Mouse (Mus musculus): Measurements from ENCODE around the gene Myh9. TPM values are rescaled to one million over a fixed set of nuclear protein-coding genes. Genes with fewer than 3 reads are reported as not detected.
"Not testable (repeated sequence)": the region's sequence is repeated elsewhere in the genome, so short reads cannot be mapped to it uniquely, and the experiment has no call there.

Myh9 gene
- polyA plus RNA-seq, 1 experiment, result 95.0 TPM

DNA sequence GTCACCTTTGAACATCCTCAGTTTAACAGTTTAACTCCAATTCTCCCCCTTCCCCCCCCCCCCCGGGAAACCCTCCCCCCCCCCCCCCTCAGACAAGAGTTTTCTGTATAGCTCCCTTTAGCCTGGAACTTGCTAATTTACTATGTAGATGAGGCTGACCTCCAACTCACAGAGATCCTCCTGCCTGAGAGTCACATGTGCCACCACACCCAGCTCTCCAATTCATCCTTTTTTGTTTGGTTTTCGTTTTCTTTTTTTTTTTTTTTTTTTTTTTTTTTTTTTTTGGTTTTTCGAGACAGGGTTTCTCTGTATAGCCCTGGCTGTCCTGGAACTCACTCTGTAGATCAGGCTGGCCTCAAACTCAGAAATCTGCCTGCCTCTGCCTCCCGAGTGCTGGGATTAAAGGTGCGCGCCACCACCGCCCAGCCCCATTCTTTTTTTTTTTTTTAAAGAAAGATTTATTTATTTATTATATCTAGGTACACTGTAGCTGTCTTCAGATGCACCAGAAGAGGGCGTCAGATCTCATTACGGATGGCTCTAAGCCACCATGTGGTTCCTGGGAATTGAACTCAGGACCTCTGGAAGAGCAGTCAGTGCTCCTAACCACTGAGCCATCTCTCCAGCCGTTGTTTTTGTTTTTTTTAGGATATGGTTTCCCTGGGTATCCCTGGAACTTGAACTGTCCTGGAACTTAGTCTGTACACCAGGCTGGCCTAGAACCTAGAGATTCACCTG is 25.4 kb upstream of the Myh9 start:
- not testable (repeated sequence) for DNase-seq (ENCODE audit: low spot score)

DNA sequence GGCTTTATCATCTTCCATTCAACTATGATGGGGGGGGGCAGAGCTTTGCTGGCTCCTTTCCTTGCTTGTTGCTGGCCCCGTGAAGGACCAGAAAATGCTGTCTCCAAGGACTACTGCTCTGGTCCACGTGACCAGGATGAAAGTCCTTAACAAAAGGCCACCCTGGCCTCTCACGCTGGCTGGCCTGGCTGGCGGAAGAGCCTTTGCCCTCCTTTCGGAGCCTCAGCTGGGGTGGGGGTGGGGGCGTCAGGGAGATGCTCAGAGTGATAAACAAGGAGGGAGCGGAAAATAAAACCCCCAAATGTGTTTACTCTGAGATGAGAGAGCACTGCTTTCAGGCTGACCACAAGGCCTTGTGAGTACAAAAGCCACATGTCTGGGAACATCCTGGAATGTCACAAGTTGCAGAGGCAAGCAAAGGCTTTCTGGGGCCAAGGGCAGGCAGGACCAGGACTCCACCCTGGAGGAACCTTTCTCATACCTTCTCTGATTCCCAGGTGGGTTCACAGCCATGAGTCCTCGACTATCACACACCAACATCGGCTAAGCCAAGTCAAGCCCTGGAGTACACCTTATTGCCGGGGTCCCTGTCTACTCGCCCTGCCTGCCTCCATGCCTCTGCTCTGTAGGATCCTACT is 24.7 kb upstream of the Myh9 start:
- DNase-seq (ENCODE audit: low spot score), result no peak

DNA sequence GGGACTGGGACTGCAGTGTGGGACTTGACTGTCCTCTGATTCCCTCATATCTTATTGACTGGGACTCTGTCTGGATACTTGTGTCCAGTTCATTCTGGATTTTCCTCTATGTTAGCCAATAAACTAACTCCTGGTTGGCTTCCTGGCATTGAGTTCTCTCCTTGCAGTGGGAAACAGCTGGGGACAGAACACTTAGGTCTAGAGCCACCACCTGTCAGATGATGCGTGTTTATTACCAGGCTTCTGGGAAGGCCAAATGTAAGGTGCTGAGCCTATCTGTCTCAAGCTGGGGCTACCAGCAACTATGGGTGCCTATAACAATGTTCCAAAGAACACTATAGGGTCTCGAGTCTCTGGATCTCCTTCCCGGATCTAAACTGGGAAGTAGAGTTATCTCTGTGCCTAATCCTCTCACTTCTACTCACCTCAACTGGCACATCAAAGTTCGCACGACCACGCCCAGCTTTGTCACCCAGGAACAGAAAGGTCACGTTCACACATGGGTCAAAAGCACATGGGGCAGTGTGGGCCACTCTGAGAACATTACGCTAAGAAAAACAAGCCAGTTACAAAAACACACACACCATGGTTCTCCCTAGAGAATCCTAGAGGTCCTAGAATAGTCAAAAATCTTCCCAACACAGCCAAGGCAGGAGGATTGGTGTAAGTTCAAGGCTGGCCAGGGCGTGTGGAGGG is 22.2 kb upstream of the Myh9 start:
- no peak for DNase-seq (ENCODE audit: low spot score)

DNA sequence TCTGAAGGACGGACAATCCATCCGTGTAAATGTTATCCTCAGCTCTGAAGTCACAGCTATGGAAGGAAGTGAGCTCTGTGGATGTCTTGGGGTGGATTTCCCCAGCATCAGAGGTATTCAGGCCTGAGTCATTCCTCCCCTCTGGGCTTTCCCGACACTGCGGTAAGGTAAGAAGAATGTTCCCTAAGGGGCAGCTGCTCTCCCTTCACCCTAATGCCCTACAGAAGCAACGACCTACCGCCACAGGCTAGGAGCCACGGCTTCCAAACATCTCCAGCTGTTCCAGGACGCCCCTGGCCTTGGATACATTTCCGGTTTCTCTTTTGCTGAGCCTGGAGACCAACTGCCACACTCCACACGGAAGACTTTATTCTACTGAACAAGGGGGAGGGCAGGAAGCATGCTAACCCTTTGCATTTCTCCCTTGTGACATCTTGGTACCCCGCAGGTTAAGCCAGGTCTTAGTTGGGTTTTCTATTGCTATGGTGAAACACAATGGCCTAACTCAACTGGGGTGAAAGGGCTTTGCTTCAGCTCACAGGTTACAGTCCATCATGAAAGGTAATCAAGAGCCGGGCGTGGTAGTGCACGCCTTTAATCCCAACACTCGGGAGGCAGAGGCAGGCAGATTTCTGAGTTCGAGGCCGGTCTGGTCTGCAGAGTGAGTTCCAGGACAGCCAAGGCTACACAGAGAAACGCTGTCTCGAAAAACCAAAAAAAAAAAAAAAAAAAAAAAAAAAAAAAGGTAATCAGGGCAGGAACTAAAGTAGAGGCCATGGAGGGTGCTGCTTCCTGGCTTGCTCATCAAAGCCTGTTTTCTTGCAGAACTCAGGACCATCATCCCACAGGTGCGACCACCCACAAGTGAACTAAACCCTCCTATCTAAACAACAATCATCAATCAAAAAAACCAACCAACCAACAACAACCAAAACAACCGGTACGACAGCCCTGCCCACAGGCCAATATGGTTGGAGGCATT is 21.3 kb upstream of the Myh9 start:
- no peak for DNase-seq (ENCODE audit: low spot score)

DNA sequence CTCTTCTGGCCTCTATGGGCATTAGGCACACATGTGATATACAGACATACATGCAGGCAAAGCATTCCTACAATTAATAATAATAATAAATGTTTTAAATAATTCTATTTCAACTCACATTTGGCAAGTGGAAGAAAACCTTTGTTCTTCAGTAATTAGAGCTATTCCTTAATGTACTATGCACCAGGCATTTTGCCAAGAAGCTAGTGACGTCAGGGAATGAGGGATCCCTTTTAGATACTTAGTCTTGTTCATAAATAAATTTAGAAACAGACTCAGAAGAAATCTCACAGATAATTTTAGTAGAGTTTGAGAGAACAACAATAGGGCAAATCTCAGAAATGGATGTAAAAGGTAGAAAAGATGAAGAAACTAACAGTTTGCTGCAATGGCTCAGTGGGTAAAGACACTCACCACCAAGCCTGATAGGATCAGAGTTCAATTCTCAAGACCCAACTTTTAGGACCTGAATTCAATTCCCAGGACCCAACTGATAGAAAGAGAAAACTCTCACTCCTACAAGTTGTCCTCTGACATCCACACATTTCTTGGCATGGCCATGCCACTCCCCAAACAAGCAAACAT is 18.2 kb upstream of the Myh9 start:
- no peak for DNase-seq (ENCODE audit: low spot score)

DNA sequence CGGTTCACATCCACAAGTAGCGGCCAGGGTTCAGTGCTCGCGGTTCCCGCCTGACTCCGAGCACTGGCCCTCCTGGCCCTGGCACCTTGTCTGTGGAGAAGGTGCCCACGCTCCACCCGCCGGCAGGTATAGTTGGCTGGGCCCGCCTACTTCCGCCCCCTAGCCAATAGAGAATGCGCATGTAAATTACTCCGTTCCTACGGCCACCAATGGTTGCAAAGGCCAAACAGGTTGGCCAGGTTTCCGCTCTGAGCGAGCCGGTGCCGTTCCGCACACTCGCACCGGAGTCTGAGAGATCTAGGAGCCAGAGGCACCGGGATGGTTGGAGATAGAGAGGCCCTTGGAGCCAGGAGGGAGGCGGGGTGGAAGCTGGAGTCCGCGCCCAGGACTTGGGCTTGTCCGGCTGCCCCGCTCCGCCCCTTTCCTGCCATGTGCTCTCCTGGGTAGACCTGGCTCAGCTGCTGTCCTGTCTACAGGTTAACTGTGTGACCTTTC is 15.7 kb upstream of the Myh9 start:
- peak; percentile 68 for DNase-seq (ENCODE audit: low spot score)

DNA sequence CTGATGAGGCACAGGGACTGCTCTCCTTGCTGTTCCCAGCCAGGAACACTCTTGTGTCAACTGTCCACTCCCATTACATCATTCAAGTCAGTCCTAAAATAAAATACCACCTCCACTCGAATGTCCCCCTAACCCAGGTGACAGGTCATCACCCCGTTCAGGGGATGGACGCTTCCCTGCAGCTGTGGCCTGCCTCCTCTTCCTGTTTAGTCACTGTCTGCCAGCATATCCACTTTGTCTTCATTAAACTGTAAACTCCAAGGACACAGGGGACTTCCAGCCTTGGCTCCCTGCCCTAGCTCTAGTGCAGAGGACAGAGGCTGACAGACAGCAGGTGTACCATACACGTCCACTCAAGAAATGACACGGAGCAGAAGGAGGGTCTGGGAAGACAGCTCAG is 14.6 kb upstream of the Myh9 start:
- no peak for DNase-seq (ENCODE audit: low spot score)

DNA sequence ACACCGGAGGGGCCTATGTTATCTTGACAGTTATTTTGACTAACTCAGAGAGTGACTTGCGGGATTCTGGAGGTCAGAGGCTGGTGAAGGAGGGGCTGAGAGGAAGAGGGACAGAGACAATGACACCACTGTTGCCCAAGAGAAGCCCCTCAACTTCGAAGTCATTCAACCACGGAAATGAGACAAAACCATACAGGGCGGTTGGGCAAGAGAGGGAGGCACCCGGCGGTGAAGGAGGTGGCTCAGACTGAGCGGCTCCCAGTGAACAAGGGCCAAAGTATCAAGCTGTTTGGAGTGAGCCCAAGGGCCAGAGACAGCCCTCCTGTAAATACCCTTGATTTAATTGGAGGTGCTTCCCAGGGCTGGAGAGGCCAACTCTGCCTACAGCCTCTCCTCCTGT is 13.3 kb upstream of the Myh9 start:
- DNase-seq (ENCODE audit: low spot score), result no peak

DNA sequence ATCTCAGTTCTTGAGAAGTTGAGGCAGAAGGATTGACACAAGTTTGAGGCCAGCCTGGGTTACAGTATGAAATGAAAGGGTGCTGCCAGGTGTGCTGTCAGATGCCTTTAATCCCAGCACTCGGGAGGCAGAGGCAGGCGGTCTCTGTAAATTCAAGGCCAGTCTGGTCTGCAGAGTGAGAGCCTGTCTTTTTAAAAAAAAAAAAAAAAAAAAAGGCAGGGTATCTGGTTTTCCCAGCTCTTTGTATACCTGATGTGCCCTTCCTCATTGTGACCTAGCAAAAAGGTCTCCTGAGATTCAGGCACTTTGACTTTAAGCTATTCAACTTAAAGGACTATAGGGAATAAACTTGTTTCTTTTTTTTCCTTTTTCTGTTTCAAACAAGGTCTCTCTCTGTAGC is 10.0 kb upstream of the Myh9 start:
- DNase-seq (ENCODE audit: low spot score), result no peak

DNA sequence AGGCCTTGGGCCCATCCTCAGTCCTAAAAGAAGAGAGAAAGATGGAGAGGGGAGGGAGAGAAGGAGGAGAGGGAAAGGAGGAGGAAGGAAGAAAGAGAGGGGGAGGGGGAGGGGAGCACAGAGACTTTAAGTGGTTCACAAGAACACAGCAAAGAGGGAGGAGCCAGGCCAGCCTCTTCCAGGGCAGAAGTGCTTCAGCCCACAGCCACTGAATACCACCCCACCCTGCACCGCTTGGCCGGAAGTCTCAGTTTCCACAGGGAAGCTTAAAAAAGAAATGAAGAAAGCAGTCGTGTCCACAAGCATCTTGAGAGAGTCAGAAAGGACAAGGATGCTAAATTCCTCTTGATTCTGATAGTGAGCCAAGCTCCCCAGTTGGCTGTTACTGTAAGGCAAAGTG is 9.2 kb upstream of the Myh9 start:
- DNase-seq (ENCODE audit: low spot score), result no peak

DNA sequence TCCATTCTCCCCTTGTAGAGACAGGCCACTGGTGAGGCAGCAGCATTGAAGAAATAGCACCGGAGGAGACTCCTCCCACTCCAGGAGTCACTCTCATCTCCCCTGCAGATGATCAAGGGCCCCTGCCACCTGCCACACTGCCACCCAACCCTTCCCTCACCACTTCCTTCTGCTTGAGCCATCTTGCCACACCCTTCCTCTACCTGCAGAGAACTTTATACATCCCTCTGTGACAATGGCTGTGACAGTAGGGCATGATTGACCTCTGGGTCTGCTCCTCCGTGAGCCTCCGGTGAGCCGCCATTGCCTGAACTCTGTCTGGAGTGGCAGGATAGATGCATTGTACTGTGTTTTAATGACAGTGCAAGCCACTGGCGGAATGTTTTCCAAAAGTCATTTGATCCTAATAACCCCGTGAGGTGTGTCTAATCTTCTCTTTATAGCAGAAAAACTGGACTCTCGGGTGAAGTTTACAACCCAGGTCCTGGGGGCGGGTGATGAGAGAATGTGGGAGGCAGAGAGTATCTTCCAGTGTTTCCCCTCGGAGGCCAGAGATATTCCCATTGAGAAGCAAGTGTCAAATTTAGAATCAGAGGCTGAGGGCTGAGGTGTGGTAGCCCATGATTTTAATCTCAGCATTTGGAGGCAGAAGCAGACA is 7.7 kb upstream of the Myh9 start:
- DNase-seq (ENCODE audit: low spot score), result no peak

DNA sequence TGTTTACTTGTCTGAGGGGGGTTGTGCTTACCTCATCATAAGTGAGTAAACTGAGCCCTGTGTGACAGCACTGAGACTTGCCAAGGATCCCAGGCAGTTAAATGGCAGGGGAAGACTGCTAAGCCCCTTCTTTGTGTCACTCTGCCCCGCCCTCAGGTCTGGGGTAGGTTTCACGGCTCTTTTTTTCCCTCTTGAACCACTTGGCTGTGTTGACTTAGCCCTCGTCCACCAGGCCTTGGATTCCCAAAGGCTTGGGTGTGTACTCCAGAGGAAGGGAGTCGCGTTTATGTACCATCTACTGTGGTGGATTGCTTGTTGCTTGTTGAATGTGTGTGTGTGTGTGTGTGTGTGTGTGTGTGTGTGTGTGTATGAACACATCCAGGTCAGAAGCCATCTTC is 7.1 kb upstream of the Myh9 start:
- no peak for DNase-seq (ENCODE audit: low spot score)

DNA sequence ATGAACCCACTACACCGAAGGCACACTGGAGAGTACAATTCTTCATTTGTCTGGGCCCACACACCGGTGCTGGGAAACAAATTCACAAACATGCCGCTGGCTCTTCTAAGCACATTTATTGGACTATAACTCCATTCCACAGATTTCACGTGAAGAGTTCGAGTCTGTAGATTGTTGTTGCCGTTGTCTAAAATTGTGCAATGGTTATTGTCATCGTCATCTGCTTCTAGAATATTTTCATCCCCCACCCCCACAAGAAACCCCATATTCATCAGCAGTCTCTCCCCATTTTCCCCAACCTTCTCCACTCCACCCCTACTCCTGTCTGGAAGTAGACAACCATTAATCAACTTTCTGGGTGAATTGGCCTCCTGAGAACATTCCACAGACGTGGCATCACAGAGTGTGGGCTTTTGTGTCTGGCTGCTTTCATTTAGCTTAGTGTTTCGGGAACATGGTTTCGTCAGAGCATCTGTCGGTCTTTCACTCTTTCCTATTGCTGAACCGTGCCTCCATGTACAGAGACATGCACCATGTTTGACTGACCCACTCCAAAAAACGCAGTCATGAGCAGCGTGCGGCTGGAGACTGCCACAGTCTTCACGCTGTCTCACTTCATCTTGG is 6.6 kb upstream of the Myh9 start:
- no peak for DNase-seq (ENCODE audit: low spot score)

DNA sequence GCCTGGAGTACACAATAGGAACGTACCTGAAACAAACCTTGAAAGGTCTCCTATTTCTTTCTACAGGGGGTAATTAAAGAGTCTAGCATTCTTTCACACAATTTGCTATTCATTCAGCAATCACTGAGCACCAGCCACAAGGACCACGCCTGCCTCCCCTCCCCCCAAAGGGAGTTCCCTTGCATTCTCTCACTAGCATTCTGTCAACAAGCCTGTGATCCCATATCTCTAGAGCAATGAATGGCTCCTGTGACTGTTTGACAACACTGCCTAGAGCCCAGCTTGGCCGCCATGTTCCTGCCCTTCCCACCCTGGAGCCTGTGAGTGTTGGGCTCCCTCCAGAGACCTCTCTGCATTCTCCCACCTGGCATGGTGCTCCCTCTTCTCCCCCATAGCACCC is 5.9 kb upstream of the Myh9 start:
- DNase-seq (ENCODE audit: low spot score), result no peak

DNA sequence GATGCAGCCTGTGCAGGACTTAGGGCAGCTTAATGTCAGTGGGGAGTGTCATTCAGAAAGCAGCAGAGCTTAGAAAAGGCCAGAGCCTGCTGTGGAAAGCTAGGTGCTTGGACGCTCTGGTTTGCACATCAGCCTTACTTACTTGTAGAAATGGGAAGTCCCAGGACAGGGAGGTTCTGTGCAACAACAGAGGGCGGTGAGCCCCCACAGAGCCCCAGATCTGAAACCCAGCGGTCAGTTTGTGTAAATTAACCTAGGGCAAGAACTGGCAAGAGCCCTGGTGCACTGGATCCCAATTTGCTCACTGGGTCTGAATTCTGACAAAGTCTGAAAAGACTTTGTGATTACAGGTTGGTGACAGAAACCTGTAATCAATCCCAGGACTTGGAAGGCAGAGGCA is 5.1 kb upstream of the Myh9 start:
- no peak for DNase-seq (ENCODE audit: low spot score)

DNA sequence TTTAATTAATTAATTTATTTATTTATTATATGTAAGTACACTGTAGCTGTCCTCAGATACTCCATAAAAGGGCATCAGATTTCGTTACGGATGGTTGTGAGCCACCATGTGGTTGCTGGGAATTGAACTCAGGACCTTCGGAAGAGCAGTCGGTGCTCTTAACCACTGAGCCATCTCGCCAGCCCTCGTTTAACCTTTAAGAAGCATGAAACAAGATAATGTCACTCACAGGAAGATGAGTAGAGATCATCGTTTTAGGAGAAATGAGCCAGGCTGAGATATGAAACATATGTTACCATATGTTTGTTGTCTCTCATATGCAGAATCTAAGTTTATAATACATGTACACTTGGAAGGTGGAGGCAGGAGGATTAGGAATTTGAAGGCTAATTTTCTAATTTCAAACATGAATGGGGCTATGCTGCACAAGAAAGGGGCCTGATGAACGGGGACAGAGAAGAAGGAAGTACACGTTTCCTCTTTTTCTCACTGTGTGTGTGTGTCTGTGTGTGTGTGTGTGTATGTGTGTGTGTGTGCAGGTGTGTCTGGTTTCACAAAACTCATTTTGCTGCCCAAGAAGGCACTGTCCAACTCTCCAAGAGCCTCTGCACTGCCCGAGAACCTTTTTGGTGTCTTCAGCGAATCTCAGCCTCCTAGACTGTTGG is 4.1 kb upstream of the Myh9 start:
- not testable (repeated sequence) for DNase-seq (ENCODE audit: low spot score)

DNA sequence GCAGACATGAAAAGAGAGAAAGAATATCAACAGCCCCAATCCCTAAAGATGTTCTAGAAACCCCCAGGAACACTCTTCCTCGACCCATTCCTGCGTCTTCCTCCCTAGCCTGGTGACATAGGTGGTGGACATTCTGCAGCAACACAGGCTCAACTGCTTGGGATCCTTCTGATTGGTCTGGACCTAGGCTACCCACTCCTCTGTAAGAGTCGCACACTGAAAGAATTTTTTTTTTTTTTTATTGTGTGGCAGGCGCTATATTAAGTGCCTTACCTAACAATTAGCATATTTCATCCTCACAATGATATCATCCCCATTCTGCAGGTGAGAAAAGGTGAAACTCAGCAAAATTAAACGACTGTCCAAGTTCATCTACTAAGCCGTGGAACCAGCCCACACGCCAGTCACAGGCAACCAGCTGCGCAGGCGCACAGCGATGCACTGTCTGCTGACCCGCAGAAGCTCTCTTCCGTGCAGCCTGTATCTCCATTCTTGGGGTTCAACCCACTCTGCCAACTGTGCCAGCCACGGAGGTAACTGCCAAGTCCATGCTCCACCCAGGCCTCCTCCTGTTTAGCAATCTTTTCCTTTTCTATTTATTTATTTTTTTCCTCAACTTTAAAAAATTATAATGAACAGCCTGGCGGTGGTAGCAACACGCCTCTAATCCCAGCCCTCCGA is 3.1 kb upstream of the Myh9 start:
- no peak for DNase-seq (ENCODE audit: low spot score)

DNA sequence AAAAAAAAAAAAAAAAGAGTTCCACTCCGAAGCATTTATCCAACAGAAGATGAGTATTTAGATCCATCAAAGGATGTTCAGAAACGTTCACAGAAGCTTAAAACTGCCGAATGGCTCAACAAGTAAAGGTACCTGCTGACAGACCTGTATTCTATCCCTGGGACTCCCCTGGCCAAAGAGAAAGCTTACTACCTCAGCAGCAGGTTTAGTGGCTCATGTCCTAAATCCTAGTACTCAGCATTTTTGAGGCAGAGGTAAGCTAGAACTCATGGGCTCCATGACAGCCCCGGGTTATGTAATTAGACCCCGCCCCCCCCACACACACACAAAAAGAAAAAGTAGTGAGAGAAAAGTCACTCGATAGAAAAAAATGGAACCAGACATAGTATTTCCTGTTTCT is 2.1 kb upstream of the Myh9 start:
- DNase-seq (ENCODE audit: low spot score), result no peak

DNA sequence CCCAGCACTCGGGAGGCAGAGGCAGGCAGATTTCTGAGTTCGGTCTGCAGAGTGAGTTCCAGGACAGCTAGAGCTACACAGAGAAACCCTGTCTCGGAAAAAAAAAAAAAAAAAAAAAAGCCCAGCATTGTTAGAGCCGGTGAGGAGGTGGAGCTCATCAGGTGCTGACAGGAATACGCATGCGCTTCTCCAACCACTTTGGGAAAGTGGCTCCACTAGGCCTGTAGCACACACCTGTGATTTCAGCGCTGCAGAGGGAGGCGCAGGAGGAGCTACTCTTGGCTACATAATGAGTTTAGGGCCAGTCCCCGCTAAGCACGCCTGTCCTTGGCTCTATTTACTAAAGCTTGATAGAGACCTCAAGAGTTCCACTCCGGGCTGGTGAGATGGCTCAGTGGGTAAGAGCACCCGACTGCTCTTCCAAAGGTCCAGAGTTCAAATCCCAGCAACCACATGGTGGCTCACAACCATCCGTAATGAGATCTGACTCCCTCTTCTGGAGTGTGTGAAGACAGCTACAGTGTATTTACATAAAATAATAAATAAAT is 1.6 kb upstream of the Myh9 start:
- not testable (repeated sequence) for DNase-seq (ENCODE audit: low spot score)

Measured in urinary bladder, adult 2 months (tissue).